Mouse (Mus musculus) forebrain, embryonic 15.5 days (tissue): ENCODE data around the gene Rnase9. TPM values are rescaled to one million over a fixed set of nuclear protein-coding genes. Genes with fewer than 3 reads are reported as not detected.

Experiments
- ATAC-seq: fragments of 200-750 bp; cut with Nextera tagmentation; replicated peaks from 2 replicates; pipeline ENCODE4 v1.8.0; 2017; ENCODE audit warnings: mild to moderate bottlenecking, moderate TSS enrichment, moderate library complexity
- H3K27ac ChIP-seq: fragments of 300-500 bp; sonication (generic); replicated peaks from 2 replicates; pipeline ENCODE4 v1.5.1; 2015; ENCODE audit warnings: mild to moderate bottlenecking, inconsistent platforms
- H3K27me3 ChIP-seq: fragments of 300-500 bp; sonication (generic); 2 replicates; pipeline ENCODE4 v1.6.1; 2015; ENCODE audit warnings: inconsistent platforms
- H3K36me3 ChIP-seq: fragments of 300-500 bp; sonication (generic); 2 replicates; pipeline ENCODE4 v1.6.1; 2015; ENCODE audit warnings: mild to moderate bottlenecking, inconsistent platforms
- H3K4me1 ChIP-seq: fragments of 300-500 bp; sonication (generic); 2 replicates; pipeline ENCODE4 v1.6.1; 2015; ENCODE audit warnings: inconsistent platforms
- H3K4me2 ChIP-seq: fragments of 300-500 bp; sonication (generic); replicated peaks from 2 replicates; pipeline ENCODE4 v1.6.1; 2015; ENCODE audit warnings: mild to moderate bottlenecking, inconsistent platforms
- H3K4me3 ChIP-seq: fragments of 300-500 bp; sonication (generic); 2 replicates; pipeline ENCODE4 v1.5.1; 2015; ENCODE audit warnings: mild to moderate bottlenecking, inconsistent platforms
- H3K9ac ChIP-seq: fragments of 300-500 bp; sonication (generic); replicated peaks from 2 replicates; pipeline ENCODE4 v1.6.1; 2015; ENCODE audit warnings: mild to moderate bottlenecking, inconsistent platforms
- H3K9me3 ChIP-seq: fragments of 300-500 bp; sonication (generic); 2 replicates; pipeline ENCODE4 v1.6.1; 2016; ENCODE audit warnings: inconsistent platforms
- whole genome bisulfite sequencing: fragments of 180-500 bp; shearing (Covaris S2); methylation state at CpG from one replicate; pipeline ENCODE4 v1.1.7; 2015; ENCODE audit warnings: mixed read lengths; 5-methylcytosine and 5-hydroxymethylcytosine counted together
- polyA plus RNA-seq: library from polyadenylated mRNA; unstranded; fragments of >200 nt; fragmentation: Nextera tagmentation; extraction: Ambion mirVana; gene quantifications from 2 replicates; pipeline ENCODE4 v1.2.1, GENCODE M21; 2015

Gene Rnase9
- polyA plus RNA-seq, 1 experiment from 2014 or later: not detected

DNA sequence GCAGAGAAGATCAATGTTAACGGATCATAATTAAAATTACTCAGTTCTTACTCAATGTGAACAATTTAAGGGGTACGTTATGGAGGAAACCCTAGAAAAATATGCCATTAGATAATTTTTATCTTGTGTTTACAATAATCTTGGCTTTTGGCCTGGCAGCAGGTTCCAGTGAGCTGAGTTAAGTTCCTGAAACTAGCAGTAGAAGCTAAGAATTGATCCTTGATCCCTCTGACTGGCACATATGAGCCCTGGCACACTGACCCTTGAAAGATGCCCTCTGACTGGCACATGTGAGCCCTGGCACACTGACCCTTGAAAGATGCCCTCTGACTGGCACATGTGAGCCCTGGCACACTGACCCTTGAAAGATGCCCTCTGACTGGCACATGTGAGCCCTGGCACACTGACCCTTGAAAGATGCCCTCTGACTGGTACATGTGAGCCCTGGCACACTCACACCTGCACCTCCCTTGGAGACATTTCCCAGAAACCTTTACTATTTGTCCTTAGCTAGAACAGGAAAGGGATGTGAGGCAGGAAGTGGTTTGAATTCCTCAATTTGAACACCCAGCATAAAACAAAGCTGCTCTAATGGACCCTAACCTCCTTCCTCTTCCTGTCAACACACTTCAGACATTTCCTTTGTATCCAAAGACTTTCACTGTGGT is 43.5 kb downstream of the Rnase9 start:
- no peak for ATAC-seq
- H3K27ac ChIP-seq: no peak overlapping the region
- H3K4me2 ChIP-seq: no peak overlapping the region
- H3K4me1 ChIP-seq: no peaks in the 10 kb centered on the region
- no peaks in the 10 kb centered on the region for H3K27me3 ChIP-seq
- 91% methylated on average over 2 of the region's 2 CpGs for WGBS
- H3K9me3 ChIP-seq: no peaks in the 10 kb centered on the region
- H3K4me3 ChIP-seq: no peak overlapping the region
- no peak overlapping the region for H3K9ac ChIP-seq
- H3K36me3 ChIP-seq: no peaks in the 10 kb centered on the region

DNA sequence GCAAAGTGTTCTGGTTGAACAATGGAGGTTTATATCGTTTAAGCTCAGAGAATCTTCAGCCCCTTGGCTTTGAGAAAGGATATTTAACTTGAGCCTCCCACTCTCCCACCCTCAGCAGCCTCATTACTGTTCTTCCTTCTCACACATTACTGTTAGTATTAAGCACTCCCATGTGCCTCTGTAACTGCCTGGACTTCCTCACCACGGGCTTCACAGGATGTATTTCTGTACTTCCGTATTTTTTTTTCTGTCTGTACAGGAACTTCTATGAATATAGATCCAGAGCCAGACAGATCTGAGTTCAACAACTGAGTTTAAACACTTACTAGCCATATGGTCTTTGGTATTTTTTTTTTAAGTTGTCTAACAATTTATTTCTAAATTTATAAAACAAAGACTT is 44.6 kb downstream of the Rnase9 start:
- ATAC-seq: no peak
- WGBS: 79% methylated on average over 3 of the region's 3 CpGs
- Histone ChIP-seq H3K27me3 (no peaks in the 10 kb centered on the region), H3K4me3 (no peak overlapping the region), H3K9me3 (no peaks in the 10 kb centered on the region), H3K9ac (no peak overlapping the region), H3K4me2 (no peak overlapping the region), H3K36me3 (no peaks in the 10 kb centered on the region), H3K27ac (no peak overlapping the region), H3K4me1 (no peaks in the 10 kb centered on the region)

DNA sequence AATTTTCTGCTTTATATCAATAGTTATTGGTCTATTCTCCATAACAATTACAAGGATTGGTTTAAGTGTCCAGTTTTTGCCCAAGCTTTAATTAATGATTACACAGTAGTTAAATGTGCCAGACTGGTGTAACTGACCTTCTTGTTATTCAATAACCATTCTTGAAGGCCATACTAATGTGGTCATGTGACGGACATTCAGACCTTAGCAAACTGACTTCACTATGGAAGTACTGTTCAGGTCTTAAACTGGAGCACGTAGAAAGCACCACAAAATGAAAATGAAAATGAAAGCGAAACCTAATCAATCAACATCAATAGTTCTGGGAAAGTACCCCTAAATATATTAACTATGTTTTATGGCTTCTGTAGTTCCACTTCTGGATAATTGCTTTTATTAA is 50.6 kb downstream of the Rnase9 start:
- no peaks in the 10 kb centered on the region for H3K27me3 ChIP-seq
- WGBS: 86% methylated on average over 3 of the region's 3 CpGs
- no peak overlapping the region for H3K4me2 ChIP-seq
- H3K9me3 ChIP-seq: no peaks in the 10 kb centered on the region
- H3K27ac ChIP-seq: no peak overlapping the region
- no peak overlapping the region for H3K4me3 ChIP-seq
- ATAC-seq: no peak
- H3K36me3 ChIP-seq: no peaks in the 10 kb centered on the region
- no peak overlapping the region for H3K9ac ChIP-seq
- no peaks in the 10 kb centered on the region for H3K4me1 ChIP-seq

Other genes with a start within 250 kb of the Rnase9 start
- 0.11 TPM in 2 replicates for gene Ccnb1ip1, start 234.1 kb downstream of the Rnase9 start, polyA plus RNA-seq
- 51.6 and 59.1 TPM in 2 replicates for gene Parp2, start 234.0 kb downstream of the Rnase9 start, polyA plus RNA-seq
- 1.6 and 1.7 TPM in 2 replicates for gene Tep1, start 171.3 kb downstream of the Rnase9 start, polyA plus RNA-seq
- gene Klhl33, start 144.4 kb downstream of the Rnase9 start, polyA plus RNA-seq: 0.18 and 0.27 TPM in 2 replicates
- 145 and 150 TPM in 2 replicates for gene Osgep, start 117.0 kb downstream of the Rnase9 start, polyA plus RNA-seq
- gene Apex1, start 116.9 kb downstream of the Rnase9 start, polyA plus RNA-seq: 286 and 308 TPM in 2 replicates
- gene Pip4p1, start 111.0 kb downstream of the Rnase9 start, polyA plus RNA-seq: 95.1 and 95.3 TPM in 2 replicates
- 17.0 and 19.8 TPM in 2 replicates for gene Pnp, start 110.8 kb downstream of the Rnase9 start, polyA plus RNA-seq
- not detected in 2 replicates for gene Gm49342, start 97.4 kb downstream of the Rnase9 start, polyA plus RNA-seq
- gene Pnp2, start 85.9 kb downstream of the Rnase9 start, polyA plus RNA-seq: 0.17 and 0.20 TPM in 2 replicates
- gene Rnase10, start 34.1 kb downstream of the Rnase9 start, polyA plus RNA-seq: not detected in 2 replicates
- gene Rnase11, start 8.3 kb upstream of the Rnase9 start, polyA plus RNA-seq: not detected in 2 replicates
- gene Rnase12, start 15.8 kb upstream of the Rnase9 start, polyA plus RNA-seq: not detected in 2 replicates
- gene Olfr750, start 32.6 kb upstream of the Rnase9 start, polyA plus RNA-seq: not detected in 2 replicates
- 8.9 and 10.0 TPM in 2 replicates for gene Rnase4, start 49.2 kb upstream of the Rnase9 start, polyA plus RNA-seq
- gene Ang, start 49.3 kb upstream of the Rnase9 start, polyA plus RNA-seq: 2.6 and 3.8 TPM in 2 replicates
- gene Eddm3b, start 72.6 kb upstream of the Rnase9 start, polyA plus RNA-seq: not detected in 2 replicates
- gene Rnase6, start 82.0 kb upstream of the Rnase9 start, polyA plus RNA-seq: 0.36 and 0.40 TPM in 2 replicates
- gene Rnase1, start 104.9 kb upstream of the Rnase9 start, polyA plus RNA-seq: 0.23 and 0.26 TPM in 2 replicates
- not detected in 2 replicates for gene Rnase2b, start 120.4 kb upstream of the Rnase9 start, polyA plus RNA-seq
- not detected in 2 replicates for gene Ang2, start 157.3 kb upstream of the Rnase9 start, polyA plus RNA-seq
- gene Ear14, start 161.5 kb upstream of the Rnase9 start, polyA plus RNA-seq: not detected in 2 replicates
- gene Rnase2a, start 214.2 kb upstream of the Rnase9 start, polyA plus RNA-seq: not detected in 2 replicates